Mouse (Mus musculus): ENCODE measurements around the gene Camk1d. TPM values are rescaled to one million over a fixed set of nuclear protein-coding genes. Genes with fewer than 3 reads are reported as not detected.

Camk1d gene
- total and polyA plus RNA-seq, 3 experiments: 4.6 to 12.4 (median 4.8) TPM

DNA sequence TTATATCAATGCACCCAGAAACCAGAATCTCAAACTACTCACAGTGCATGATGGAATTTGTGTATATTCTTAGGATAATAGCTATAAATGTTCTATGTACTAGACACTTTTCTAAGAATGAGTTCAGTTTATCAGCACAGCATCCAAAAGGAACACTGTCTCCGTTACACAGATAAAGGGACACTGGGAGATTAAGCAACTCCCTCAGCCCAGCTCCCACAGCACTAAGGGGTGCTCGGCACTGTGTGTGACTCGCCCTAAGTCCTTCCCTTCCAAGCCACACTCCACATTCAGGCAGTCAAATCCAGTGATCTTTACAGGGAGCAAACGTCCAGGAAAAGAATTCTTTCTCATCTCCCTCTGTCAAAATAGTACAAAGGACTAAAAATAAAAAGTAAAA is 83.6 kb downstream of the Camk1d start:
- TF ChIP-seq CHD2 (IDR thresholded peaks at IDR 0.05; ENCODE audit: low read length) (no peak), RCOR1 (conservative IDR thresholded peaks at IDR 0.05; ENCODE audit: low read depth, low read length) (no peak), CTCF (conservative IDR thresholded peaks at IDR 0.05 in 1 of 2, IDR thresholded peaks at IDR 0.05 in 1 of 2; ENCODE audit: low read depth in 2 of 2, low read length in 2 of 2) (no peak), SMC3 (IDR thresholded peaks at IDR 0.05; ENCODE audit: low read depth, low read length) (no peak), GABPA (IDR thresholded peaks at IDR 0.05; ENCODE audit: insufficient replicate concordance, low read depth, low read length) (no peak), MXI1 (IDR thresholded peaks at IDR 0.05; ENCODE audit: low read depth, low read length) (no peak), ETS1 (conservative IDR thresholded peaks at IDR 0.05; ENCODE audit: low read depth, low read length) (no peak), SIN3A (IDR thresholded peaks at IDR 0.05; ENCODE audit: low read length) (no peak), PAX5 (IDR thresholded peaks at IDR 0.05; ENCODE audit: low read length) (no peak), ZNF384 (IDR thresholded peaks at IDR 0.05; ENCODE audit: low read depth, low read length) (no peak), HCFC1 (IDR thresholded peaks at IDR 0.05; ENCODE audit: low read depth, low read length) (no peak), ZC3H11A (IDR thresholded peaks at IDR 0.05; ENCODE audit: low read depth, low read length) (no peak), ZKSCAN1 (IDR thresholded peaks at IDR 0.05; ENCODE audit: borderline replicate concordance, low read depth, low read length) (no peak)
- Histone ChIP-seq H3K4me2 (ENCODE audit: insufficient read depth, low read depth, poor library complexity, severe bottlenecking) (no peak overlapping the region), H3K4me1 (ENCODE audit: control insufficient read depth in 1 of 2, insufficient read depth in 2 of 2) (peaks cover 3 to 56% of the 10 kb centered on the region in 2 experiments; a peak in 2 of 4 replicates), H3K4me3 (replicated peaks in 1 of 3; ENCODE audit: low read depth in 2 of 3, low read length in 2 of 3, poor library complexity in 1 of 3) (no peak overlapping the region), H3K79me2 (replicated peaks; ENCODE audit: control insufficient read depth, extremely low read depth, insufficient read depth, poor library complexity, severe bottlenecking) (no peaks in the 10 kb centered on the region; the same call in none of the 2 replicates), H3K27ac (ENCODE audit: insufficient read depth, low read depth) (no peak overlapping the region), H3K9ac (ENCODE audit: insufficient read depth, low read depth) (no peak overlapping the region), H3K36me3 (replicated peaks in 1 of 2; ENCODE audit: control insufficient read depth in 1 of 2, insufficient read depth in 1 of 2, low read length in 1 of 2) (peaks cover 0 to 18% of the 10 kb centered on the region in 2 experiments), H3K9me3 (replicated peaks; ENCODE audit: low read length) (peaks cover 6% of the 10 kb centered on the region), H3K27me3 (replicated peaks) (no peaks in the 10 kb centered on the region)
- no peak for DNase-seq (ENCODE audit: extremely low read depth)
- in situ Hi-C loops (cut with MboI; ENCODE audit: low pct_ligation_motif_present, low pct_unique_long_range_greater_than_20kb, low sequenced_read_pairs): no loop called here
- dilution Hi-C loops (cut with MboI; ENCODE audit: extremely low pct_ligation_motif_present, extremely low pct_unique_long_range_greater_than_20kb, low sequenced_read_pairs): no loop called here

DNA sequence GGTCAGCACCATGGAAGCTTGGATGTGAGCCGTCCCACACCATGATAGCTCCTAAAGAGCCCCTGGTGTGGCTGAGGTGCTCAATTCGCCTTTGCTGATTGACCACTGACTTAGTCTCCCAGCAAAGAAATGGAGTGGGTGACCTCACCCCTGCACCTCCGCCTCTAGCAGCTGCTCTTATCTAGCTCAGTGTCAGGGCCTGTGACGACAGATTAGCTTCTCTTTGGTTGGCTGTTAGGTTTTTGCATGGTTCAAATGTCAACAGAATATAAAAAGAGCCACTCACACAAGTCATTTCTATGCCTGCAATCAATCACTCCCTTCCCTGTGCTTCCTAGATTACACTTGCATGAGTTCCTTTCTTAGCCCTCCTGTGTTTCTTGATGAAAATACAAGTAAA is 89.9 kb downstream of the Camk1d start:
- Histone ChIP-seq H3K9me3 (replicated peaks; ENCODE audit: low read length) (peaks cover 10% of the 10 kb centered on the region), H3K27ac (ENCODE audit: insufficient read depth, low read depth) (no peak overlapping the region)
- dilution Hi-C loops (cut with MboI; ENCODE audit: extremely low pct_ligation_motif_present, extremely low pct_unique_long_range_greater_than_20kb, low sequenced_read_pairs): no loop called here

More for the DNA sequence above, 89.9 kb downstream of the Camk1d start:
- in situ Hi-C loops (cut with MboI; ENCODE audit: low pct_ligation_motif_present, low pct_unique_long_range_greater_than_20kb, low sequenced_read_pairs): no loop called here
- H3K4me2 ChIP-seq (ENCODE audit: insufficient read depth, low read depth, poor library complexity, severe bottlenecking): no peak overlapping the region
- peaks cover 5 to 37% of the 10 kb centered on the region in 2 experiments; a peak in 3 of 4 replicates for H3K4me1 ChIP-seq (ENCODE audit: control insufficient read depth in 1 of 2, insufficient read depth in 2 of 2)
- DNase-seq (ENCODE audit: extremely low read depth): no peak
- H3K9ac ChIP-seq (ENCODE audit: insufficient read depth, low read depth): no peak overlapping the region
- H3K4me3 ChIP-seq (replicated peaks in 1 of 3; ENCODE audit: low read depth in 2 of 3, low read length in 2 of 3, poor library complexity in 1 of 3): no peak overlapping the region
- peaks cover 0 to 27% of the 10 kb centered on the region in 2 experiments for H3K36me3 ChIP-seq (replicated peaks in 1 of 2; ENCODE audit: control insufficient read depth in 1 of 2, insufficient read depth in 1 of 2, low read length in 1 of 2)
- no peaks in the 10 kb centered on the region for H3K27me3 ChIP-seq (replicated peaks)
- H3K79me2 ChIP-seq (replicated peaks; ENCODE audit: control insufficient read depth, extremely low read depth, insufficient read depth, poor library complexity, severe bottlenecking): no peaks in the 10 kb centered on the region; the same call in 1 of the 2 replicates
- TF ChIP-seq USF2 (conservative IDR thresholded peaks at IDR 0.05; ENCODE audit: low read depth, low read length): no peak
- no peak for TF ChIP-seq MAZ (IDR thresholded peaks at IDR 0.05; ENCODE audit: low read depth, low read length)
- TF ChIP-seq TBP (conservative IDR thresholded peaks at IDR 0.05; ENCODE audit: low read depth, low read length): no peak
- no peak for TF ChIP-seq POLR2A (IDR thresholded peaks at IDR 0.05; ENCODE audit: low read depth, low read length)
- TF ChIP-seq GABPA (IDR thresholded peaks at IDR 0.05; ENCODE audit: insufficient replicate concordance, low read depth, low read length): no peak
- no peak for TF ChIP-seq EP300 (IDR thresholded peaks at IDR 0.05; ENCODE audit: low read length)
- TF ChIP-seq CHD2 (IDR thresholded peaks at IDR 0.05; ENCODE audit: low read length): no peak
- no peak for TF ChIP-seq USF1 (IDR thresholded peaks at IDR 0.05; ENCODE audit: low read depth, low read length)
- no peak for TF ChIP-seq POLR2AphosphoS2 (IDR thresholded peaks at IDR 0.05; ENCODE audit: low read depth, low read length)
- TF ChIP-seq MXI1 (IDR thresholded peaks at IDR 0.05; ENCODE audit: low read depth, low read length): no peak
- no peak for TF ChIP-seq TCF12 (IDR thresholded peaks at IDR 0.05; ENCODE audit: low read depth, low read length)
- TF ChIP-seq MAFK (IDR thresholded peaks at IDR 0.05; ENCODE audit: insufficient replicate concordance, low read length): no peak
- no peak for TF ChIP-seq NELFE (IDR thresholded peaks at IDR 0.05; ENCODE audit: low read depth, low read length)
- TF ChIP-seq JUN (IDR thresholded peaks at IDR 0.05; ENCODE audit: insufficient read depth, low read depth, low read length): no peak
- TF ChIP-seq ZMIZ1 (IDR thresholded peaks at IDR 0.05; ENCODE audit: low read depth, low read length): no peak
- no peak for TF ChIP-seq IRF4 (IDR thresholded peaks at IDR 0.05; ENCODE audit: low read depth, low read length)
- no peak for TF ChIP-seq ZKSCAN1 (IDR thresholded peaks at IDR 0.05; ENCODE audit: borderline replicate concordance, low read depth, low read length)
